Mouse (Mus musculus) lung, postnatal 25 days (tissue): Measurements from ENCODE around the gene 2210408I21Rik.
A peak's percentile ranks its signal among the peaks of the same experiment; 100 is the strongest.
"Not testable (repeated sequence)": the region's sequence is repeated elsewhere in the genome, so short reads cannot be mapped to it uniquely, and the experiment has no call there.

ENCODE experiments used
- DNase-seq: peaks from one replicate; pipeline ENCODE4 v3.0.0; 2022; ENCODE audit warnings: low spot score

The 2210408I21Rik gene

GRCm38 (mm10) chr13:77134931-77135620, at the start of gene 2210408I21Rik, which contains the start of gene Slf1:
Gene 2210408I21Rik, plus strand, starts transcription at chr13:77135540.
Gene Slf1, minus strand, starts transcription at chr13:77135473.
- DNase-seq, result peak; percentile 86

DNA sequence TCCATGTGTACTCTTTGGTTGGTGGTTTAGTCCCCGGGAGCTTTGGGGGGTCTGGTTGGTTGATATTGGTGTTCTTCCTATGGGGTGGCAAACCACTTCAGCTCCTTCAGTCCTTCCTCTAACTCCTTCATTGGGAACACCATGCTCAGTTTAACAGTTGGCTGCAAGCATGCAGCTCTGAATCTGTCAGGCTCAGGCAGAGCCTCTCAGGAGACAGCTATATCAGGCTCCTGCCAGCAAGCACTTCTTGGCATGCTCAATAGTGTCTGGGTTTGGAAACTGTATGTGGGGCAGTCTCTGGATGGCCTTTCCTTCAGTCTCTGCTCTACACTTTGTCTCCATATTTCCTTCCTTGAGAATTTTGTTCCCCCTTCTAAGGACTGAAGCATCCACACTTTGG, 42.5 kb upstream of the 2210408I21Rik start:
- not testable (repeated sequence) for DNase-seq

- no peak for DNase-seq
Measured at GRCm38 (mm10) chr13:77107734-77108133, 27.6 kb upstream of the 2210408I21Rik start.

DNA sequence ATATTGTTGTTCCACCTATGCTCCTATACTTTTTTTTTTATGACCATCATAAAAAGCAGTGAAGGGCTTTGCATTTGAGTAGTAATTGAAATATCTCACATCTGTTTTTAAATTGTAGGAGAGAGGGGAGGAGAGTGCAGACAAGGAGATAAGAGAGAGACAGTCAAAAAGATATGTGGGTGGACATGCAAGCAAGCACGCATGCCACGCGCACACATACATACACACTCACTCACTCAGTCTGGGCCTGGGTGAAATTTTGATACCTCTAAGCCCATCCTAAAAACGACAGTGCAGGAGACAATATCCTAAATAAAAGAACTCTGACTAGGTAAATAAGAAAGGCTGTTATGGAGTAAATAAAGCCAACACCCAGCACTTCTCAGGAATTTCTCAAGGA, 16.6 kb upstream of the 2210408I21Rik start:
- no peak for DNase-seq

- no peak for DNase-seq
Measured at GRCm38 (mm10) chr13:77125159-77125558, 10.2 kb upstream of the 2210408I21Rik start.

GRCm38 (mm10) chr13:77128240-77128639, 7.1 kb upstream of the 2210408I21Rik start:
- no peak for DNase-seq

DNA sequence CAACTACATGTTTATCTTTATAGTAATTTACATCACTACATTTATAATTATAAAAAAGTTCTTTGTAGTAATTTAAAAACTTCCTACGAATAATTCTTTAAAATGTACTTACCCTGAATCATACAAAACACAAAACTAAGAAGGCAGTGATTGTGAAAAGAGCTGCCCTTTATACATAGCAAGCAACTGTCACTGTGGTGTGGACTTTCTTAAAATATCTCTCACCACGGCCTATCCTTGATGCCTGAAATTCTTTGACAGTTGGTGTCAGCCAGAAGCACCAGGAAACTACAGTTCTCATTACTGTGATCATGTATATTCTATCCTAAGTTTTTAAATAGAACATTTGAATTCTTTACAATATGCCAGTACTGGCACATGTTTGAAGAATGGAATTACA, 4.2 kb upstream of the 2210408I21Rik start:
- DNase-seq, result no peak

DNA sequence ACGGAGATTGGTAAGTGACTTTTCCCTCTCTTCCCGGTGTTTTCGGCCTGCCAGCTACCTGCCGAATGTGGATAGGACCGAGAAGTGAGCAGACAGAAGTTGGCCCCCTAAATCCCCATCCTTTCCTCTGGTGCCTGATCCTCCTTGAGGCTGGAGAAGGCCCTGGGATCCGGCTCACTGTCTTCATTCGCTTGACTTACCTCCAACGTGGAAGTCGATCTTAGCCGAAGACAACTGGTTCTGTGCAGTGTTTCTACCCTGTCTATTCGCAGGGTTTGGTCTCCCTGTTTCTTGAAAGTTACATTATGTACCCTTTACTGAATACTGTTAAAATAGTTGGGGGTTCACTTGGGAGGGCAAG, 261 bp downstream of the 2210408I21Rik start:
- no peak for DNase-seq

DNA sequence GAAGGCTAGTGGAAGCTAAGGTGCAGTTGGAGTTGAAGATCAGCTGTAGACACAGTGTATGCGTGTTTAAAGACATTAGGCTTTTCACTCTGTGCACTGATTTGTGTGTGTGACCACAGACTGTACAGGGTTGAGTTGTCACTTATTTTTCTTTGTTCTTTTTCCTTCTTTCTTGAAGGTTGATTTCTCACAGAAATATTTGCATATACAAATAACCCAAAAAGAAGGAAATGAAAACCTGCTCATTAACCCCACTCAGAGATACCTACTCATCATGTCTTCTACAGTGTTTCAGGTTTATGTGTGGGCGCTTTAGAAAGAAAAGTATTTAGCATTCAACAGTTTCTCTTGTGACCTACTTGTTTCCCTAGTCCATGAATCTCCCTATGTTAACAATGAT, 5.5 kb downstream of the 2210408I21Rik start:
- no peak for DNase-seq

DNA sequence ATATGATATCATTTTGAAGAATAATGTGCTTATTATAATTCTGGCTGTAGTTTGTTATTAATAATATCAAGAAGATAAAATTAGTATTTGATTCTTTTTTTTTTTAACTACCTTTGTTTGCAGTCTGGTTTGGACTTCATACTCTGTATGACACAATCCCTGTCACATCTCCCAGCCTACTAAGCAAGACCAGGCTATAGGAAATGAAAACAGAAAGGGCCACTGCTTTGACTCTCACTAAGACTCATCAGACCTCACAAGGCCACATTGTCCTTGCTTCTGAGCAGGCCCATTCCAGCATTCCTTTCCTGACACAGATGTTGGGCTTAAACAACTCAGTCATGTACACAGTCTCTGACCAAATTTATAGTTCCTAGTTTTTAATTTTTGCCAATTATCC, 42.6 kb downstream of the 2210408I21Rik start:
- DNase-seq, result no peak

- DNase-seq, result no peak
Measured at GRCm38 (mm10) chr13:77190606-77191005, 55.3 kb downstream of the 2210408I21Rik start.

- no peak for DNase-seq
Measured at GRCm38 (mm10) chr13:77192201-77192600, 56.9 kb downstream of the 2210408I21Rik start.

DNA sequence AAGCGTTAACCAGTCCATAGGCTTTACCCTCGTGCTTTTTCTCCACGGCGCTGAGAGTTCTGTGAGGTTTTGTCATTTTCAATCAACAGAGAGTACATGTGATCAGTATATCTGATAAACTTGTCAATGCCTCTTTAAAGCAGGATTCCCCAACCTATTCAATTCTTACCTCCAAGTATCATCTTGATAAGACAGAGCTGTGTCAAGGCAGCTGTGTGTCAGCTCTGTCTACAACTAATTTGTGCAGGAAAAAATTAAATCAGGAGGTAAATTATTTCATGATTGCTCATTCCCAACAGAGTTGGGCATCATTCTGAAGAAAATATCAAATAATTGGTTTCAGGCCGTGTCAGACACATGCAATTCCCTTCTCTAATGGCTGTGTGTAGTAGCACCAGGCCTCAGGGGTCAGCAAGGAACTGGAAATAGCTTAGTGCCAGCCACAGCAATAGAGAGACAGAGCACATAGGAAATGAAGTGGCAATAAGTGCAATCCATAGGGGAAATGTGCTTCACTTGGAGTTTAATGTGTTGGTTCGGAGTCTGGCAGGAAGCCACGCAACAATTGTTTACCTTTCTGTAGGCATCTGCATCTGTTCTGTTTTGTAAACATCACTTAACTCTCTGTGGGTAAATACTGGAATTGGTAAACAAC, 73.6 kb downstream of the 2210408I21Rik start:
- no peak for DNase-seq

DNA sequence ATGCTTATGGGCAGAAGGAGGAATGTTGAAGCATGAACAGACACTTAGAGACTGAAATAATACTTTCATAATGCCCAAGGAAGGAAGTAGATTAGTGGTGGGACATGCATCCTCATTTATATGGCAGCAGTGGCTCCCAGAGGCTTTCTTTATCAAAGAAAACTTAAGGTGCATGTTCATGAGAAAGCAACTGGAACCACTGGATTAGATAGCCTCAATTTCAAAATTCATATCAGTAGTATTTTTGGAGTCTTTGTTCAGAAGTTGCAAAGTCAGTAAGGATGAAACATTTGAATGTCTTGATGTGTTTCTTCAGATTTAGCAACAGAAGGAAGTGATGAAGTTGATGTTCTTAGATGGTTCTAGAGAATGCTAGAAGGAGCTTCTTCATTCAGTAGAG, 77.9 kb downstream of the 2210408I21Rik start:
- no peak for DNase-seq

DNA sequence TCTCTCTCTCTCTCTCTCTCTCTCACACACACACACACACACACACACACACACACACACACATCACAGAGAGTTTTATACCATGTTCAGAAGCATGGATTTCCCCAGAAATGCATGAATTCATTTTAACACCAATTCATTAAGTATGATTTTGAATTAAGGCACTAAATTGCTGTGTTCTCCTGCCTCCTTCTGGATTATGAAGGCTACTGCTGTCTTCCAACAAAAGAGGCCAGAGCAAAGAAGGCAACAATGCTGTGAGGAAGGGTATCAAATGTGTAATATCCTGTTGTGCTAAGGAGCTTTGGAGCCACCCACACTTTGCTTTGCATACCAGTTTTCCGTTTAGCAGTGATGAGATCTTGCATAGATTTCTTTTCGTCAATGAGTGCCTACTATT, 80.1 kb downstream of the 2210408I21Rik start:
- DNase-seq, result no peak

GRCm38 (mm10) chr13:77217672-77218280, 82.4 kb downstream of the 2210408I21Rik start:
- DNase-seq, result no peak

- DNase-seq, result no peak
Measured at GRCm38 (mm10) chr13:77221072-77221471, 85.7 kb downstream of the 2210408I21Rik start.

DNA sequence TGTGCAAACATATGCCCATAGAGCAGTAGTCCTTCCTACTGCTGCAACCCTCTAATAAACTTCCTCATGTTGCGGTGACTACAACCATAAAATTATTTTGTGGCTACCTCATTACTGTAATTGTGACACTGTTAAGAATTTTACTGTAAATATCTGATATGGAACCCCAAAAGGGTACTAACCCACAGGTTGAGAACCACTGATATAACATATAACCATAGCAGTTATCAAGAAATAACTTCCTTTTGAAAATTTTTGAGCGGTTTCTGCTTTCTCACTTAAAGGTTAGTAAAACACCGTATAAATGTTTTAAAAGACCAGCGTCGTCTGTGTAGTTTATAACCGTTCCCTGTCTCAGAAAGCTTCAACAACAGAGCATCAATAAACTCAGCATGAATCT, 121.2 kb downstream of the 2210408I21Rik start:
- DNase-seq, result no peak

GRCm38 (mm10) chr13:77262715-77263338, 127.5 kb downstream of the 2210408I21Rik start:
- DNase-seq, result no peak

- no peak for DNase-seq
Measured at GRCm38 (mm10) chr13:77263400-77264179, 128.2 kb downstream of the 2210408I21Rik start.

DNA sequence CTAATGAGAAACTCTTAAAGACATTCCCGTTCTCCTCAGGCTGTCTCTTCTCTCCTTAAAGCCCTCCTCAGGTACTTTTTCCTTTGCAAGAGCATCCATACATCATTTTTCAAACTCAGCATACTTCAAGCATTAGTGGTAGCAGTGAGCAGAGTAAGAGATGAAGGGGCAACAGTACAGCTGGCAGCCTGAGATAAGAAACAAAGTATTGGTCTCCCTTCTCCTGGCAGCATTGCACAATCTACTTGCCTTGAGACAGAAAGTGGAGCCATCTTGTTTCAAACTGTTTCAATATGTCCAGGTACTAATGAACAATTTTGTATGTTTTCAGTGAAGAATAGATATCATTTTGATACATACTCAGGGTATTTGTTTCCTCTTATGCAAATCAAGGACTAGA, 129.1 kb downstream of the 2210408I21Rik start:
- DNase-seq, result no peak

DNA sequence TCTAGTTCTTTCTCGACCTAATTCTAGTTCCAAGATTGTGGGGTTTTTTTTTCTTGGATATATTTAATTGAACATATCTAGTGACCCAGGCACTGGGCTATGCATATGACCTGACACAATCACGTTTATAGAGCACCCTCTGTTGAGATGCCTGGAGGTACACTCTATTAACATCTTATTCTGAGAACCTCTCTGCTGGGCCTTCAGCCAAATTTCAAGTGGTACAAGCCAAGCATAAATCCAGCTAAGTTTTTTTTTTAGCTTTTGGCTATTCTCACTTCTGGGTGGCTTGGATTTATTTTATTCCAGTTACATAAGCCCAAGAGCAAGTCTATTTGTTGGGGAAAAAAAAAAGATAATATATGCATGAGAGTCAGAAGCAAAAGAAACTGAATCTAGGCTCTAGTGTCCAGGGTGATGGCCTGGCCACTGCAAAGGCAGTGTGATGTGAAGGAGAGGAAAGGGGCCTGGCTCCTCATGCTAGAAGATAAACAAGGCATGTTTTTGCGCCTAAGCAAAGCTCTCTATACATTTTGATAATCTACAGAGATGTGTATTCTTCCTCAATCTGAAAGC, 139.9 kb downstream of the 2210408I21Rik start:
- DNase-seq, result no peak
